In the genomic region with DNA sequence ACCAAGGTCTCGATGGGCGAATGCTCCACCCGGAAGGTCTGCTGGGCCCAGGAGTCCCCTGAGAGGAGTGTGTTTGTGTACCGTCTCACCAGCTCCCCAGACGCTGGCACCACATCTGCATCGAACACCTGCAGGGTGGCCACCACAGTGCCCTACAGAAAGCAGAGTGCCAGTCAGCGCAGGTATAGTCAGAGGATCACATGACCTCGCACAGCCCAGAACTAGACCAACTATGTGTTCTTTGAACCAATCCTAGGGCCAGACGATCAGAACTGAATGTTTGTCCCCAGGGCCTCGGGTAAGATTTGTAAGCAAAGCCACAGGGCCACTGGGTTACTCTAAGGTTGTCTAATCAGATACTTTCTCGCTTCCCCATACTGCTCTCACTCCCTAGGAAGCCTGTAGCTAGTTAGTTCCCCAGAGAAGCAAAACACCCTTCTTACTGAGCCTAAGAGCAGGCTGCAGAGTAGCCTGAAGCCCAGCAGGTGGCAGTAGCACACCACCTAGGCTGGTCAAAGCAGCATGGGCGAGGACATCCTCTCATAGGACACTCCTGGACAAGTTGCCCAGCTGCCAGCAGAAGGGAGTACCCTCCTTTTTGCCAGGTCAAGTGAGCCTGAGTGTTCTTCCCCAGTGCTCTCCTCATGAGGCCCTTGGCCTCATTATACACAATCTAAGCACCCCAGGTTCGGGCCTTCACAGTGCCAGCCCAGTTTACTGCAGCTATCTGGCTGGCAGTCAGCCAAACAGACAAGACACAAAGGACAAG, we compare ENCODE assay signal across 1 mouse cellular context.
TF ChIP-seq lines count a peak whose summit lies in the region.

No protein-coding gene starts in this region.

TF ChIP-seq in C2C12, 6 proteins besides CTCF, POLR2A, EP300 and RAD21 (continued from another document):
- TF ChIP-seq MYOD1 (IDR thresholded peaks at IDR 0.05; ENCODE audit: control insufficient read depth, insufficient read length, low read depth), result no peak
